Mouse (Mus musculus) myocyte (in vitro differentiated cells): Measurements from ENCODE around the gene Tctn1. TPM values are rescaled to one million over a fixed set of nuclear protein-coding genes. Genes with fewer than 3 reads are reported as not detected.
A peak's percentile ranks its signal among the peaks of the same experiment; 100 is the strongest.

Source experiments
- H3K27me3 ChIP-seq: one replicate; pipeline ENCODE4 v1.6.1; 2011; ENCODE audit not compliant: control insufficient read depth, insufficient read depth, insufficient read length
- H3K36me3 ChIP-seq: one replicate; pipeline ENCODE4 v1.6.1; 2011; ENCODE audit not compliant: control insufficient read depth, insufficient read depth
- H3K4me2 ChIP-seq: one replicate; pipeline ENCODE4 v1.6.1; 2011; ENCODE audit warnings: low read depth, control low read depth
- H3K4me3 ChIP-seq: one replicate; pipeline ENCODE4 v1.5.1; 2011; ENCODE audit warnings: mild to moderate bottlenecking, control low read depth, moderate library complexity
- H3K79me2 ChIP-seq: one replicate; pipeline ENCODE4 v1.6.1; 2011; ENCODE audit not compliant: control insufficient read depth, insufficient read depth
- H3ac ChIP-seq: one replicate; pipeline ENCODE4 v1.6.1; 2011; ENCODE audit not compliant: control insufficient read depth, insufficient read length
- CEBPB ChIP-seq: IDR thresholded peaks from 2 replicates; pipeline ENCODE4 v1.6.1; 2011; ENCODE audit warnings: mild to moderate bottlenecking, moderate library complexity; ENCODE audit not compliant: poor library complexity, insufficient read depth, severe bottlenecking
- E2F4 ChIP-seq: IDR thresholded peaks from one replicate; pipeline ENCODE4 v1.6.1; 2011; ENCODE audit warnings: mild to moderate bottlenecking, control low read depth, moderate library complexity; ENCODE audit not compliant: insufficient read depth
- MAX ChIP-seq: IDR thresholded peaks from one replicate; pipeline ENCODE4 v1.6.1; 2011; ENCODE audit warnings: low read depth, mild to moderate bottlenecking, control low read depth
- MYOD1 ChIP-seq, 3 experiments: IDR thresholded peaks; one replicate each; pipeline ENCODE4 v1.6.1; 2011; ENCODE audit warnings: control low read depth in 2 of 3, low read depth in 2 of 3, mild to moderate bottlenecking in 2 of 3, moderate library complexity in 1 of 3; ENCODE audit not compliant: insufficient read length in 2 of 3, control insufficient read depth in 1 of 3
- MYOG ChIP-seq, 3 experiments: IDR thresholded peaks; one replicate each; pipeline ENCODE4 v1.6.1; 2011; ENCODE audit warnings: control low read depth in 2 of 3, low read depth in 2 of 3, mild to moderate bottlenecking in 2 of 3; ENCODE audit not compliant: insufficient read length in 2 of 3, control insufficient read depth in 1 of 3, insufficient read depth in 1 of 3
- POLR2A ChIP-seq: IDR thresholded peaks from one replicate; pipeline ENCODE4 v1.6.1; 2011; ENCODE audit warnings: low read depth, mild to moderate bottlenecking, control low read depth, moderate library complexity; ENCODE audit not compliant: insufficient read length
- POLR2AphosphoS2 ChIP-seq: IDR thresholded peaks from one replicate; pipeline ENCODE4 v1.6.1; 2011; ENCODE audit warnings: low read depth, control low read depth; ENCODE audit not compliant: insufficient read length
- REST ChIP-seq: IDR thresholded peaks from one replicate; pipeline ENCODE4 v1.6.1; 2011; ENCODE audit warnings: mild to moderate bottlenecking, control low read depth, moderate library complexity; ENCODE audit not compliant: insufficient read depth, insufficient read length
- SRF ChIP-seq: IDR thresholded peaks from one replicate; pipeline ENCODE4 v1.6.1; 2011; ENCODE audit warnings: low read depth; ENCODE audit not compliant: control insufficient read depth, insufficient read length
- TCF12 ChIP-seq: IDR thresholded peaks from one replicate; pipeline ENCODE4 v1.6.1; 2011; ENCODE audit warnings: mild to moderate bottlenecking, control low read depth; ENCODE audit not compliant: poor library complexity, insufficient read depth, severe bottlenecking
- TCF3 ChIP-seq: IDR thresholded peaks from one replicate; pipeline ENCODE4 v1.6.1; 2011; ENCODE audit warnings: low read depth, control low read depth; ENCODE audit not compliant: insufficient read length
- USF1 ChIP-seq: IDR thresholded peaks from one replicate; pipeline ENCODE4 v1.6.1; 2011; ENCODE audit warnings: low read depth, mild to moderate bottlenecking, control low read depth, moderate library complexity
- polyA plus RNA-seq: library from polyadenylated mRNA; unstranded; fragments of >200 nt; fragmentation: generic; extraction: Trizol; gene quantifications from one replicate; pipeline ENCODE4 v1.2.1, GENCODE M21; 2012; ENCODE audit warnings: missing spikeins

Gene Tctn1
- polyA plus RNA-seq, 1 experiment, result 4.7 TPM

DNA sequence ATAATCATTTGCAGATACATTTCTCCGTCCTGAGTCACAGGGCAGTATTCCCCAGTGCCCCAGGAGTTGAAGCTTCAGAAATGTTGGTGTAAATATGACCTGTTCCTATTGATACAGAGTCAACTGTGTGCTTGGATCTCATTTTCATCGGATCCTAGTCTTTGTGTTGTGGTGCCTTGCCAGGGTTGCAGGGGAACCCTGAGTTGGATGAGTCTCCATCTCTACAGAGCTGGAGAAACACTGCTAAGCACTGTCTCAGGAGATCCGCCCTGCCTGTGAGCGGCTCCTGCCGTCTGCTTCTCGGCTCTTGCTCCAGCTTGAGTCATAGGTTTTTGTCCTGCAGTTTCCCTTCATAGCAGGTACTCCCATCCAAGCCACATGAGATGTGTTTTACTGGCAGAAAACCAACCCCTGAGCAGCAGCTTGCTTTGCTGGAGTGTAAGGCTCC lies 35.8 kb upstream of the Tctn1 start:
- no peak overlapping the region for H3K4me3 ChIP-seq
- H3ac ChIP-seq, result no peak overlapping the region
- TF ChIP-seq MAX (no peak), CEBPB (peak; percentile 62; the same call in 1 of the 2 replicates)
- peak overlapping the region; percentile 71 for H3K4me2 ChIP-seq
- H3K79me2 ChIP-seq, result peaks cover 63% of the 10 kb centered on the region
- no peaks in the 10 kb centered on the region for H3K27me3 ChIP-seq
- no peaks in the 10 kb centered on the region for H3K36me3 ChIP-seq

DNA sequence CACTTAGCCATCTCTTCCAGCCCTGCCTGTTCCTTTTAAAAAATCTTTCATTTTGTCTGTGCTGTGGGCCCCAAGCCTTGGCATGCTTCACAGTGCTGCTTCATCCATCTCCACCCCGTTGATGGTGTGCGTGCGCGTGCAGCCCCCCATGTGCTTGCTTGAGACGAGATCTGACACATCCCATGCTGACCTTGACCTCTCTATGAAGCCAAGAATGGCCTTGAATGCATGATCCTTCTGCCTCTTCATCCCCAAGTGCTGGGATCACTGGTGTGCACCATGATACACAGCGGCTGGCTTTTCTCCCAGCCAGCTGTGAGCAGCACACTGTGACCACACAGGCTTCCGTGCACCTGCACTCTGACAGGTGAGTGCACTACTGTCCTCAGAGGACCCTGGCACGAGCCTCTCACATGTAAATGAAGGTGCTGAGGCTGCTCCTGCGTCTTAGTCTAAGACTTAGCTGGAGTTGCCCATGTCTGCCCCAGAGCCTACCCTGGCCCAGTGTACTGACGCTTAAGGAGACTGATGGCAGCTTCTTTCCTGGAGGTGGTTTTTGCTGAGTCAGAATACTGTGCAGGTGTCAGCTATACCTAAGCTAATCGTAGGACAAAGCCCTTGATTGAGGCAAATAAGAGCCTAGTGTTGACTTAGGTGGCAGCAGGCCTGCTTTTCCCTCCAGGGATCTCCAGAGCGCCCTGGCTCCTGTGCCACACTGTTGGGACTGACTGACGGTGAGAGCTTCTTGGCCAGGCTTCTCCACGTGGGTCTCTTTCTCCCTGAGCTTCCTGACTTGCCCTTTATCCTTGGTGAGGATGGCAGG lies 31.1 kb upstream of the Tctn1 start:
- H3K4me2 ChIP-seq, result no peak overlapping the region
- no peak overlapping the region for H3K4me3 ChIP-seq
- TF ChIP-seq CEBPB (no peak), TCF12 (no peak), POLR2A (no peak), MAX (no peak), SRF (no peak), MYOG (IDR thresholded peaks at IDR 0.05; ENCODE audit: control insufficient read depth in 1 of 3, insufficient read depth in 1 of 3, insufficient read length in 2 of 3, low read depth in 2 of 3) (no peak)

DNA sequence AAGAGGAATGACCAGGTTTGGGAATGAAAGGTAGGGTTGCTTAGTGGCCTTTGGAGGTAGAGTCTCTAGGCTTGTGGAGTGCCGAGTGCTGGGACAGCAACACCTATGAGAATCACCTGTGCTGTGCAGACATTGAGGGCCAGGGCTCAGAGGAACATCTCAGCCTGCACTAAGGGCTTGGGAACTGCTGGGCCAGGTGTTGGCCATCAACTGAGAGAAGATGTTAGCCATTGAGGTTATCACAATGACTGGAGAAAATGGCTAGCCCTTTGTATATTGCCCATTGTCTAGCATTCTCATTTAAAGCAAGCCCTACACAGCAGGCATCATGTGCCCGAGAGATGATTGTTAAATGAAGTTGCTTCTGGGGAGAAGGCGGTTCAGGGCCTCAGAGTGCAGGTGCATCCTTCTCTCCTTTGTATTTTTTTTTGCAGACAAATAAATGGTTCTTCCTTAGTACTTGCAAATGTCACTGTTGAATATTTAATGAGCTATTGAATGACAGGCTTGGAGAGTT lies 30.0 kb upstream of the Tctn1 start:
- no peak overlapping the region for H3ac ChIP-seq
- H3K4me2 ChIP-seq, result no peak overlapping the region
- no peaks in the 10 kb centered on the region for H3K27me3 ChIP-seq
- H3K79me2 ChIP-seq, result peaks cover 84% of the 10 kb centered on the region
- no peak overlapping the region for H3K4me3 ChIP-seq
- TF ChIP-seq POLR2AphosphoS2 (no peak), E2F4 (no peak), TCF3 (no peak), MAX (no peak), MYOD1 (IDR thresholded peaks at IDR 0.05; ENCODE audit: control insufficient read depth in 1 of 3, insufficient read length in 2 of 3, low read depth in 2 of 3) (no peak), TCF12 (no peak), REST (no peak), SRF (no peak), MYOG (IDR thresholded peaks at IDR 0.05; ENCODE audit: control insufficient read depth in 1 of 3, insufficient read depth in 1 of 3, insufficient read length in 2 of 3, low read depth in 2 of 3) (no peak), POLR2A (no peak), CEBPB (no peak), USF1 (no peak)
- no peaks in the 10 kb centered on the region for H3K36me3 ChIP-seq

More for the DNA sequence above, 31.1 kb upstream of the Tctn1 start:
- H3ac ChIP-seq, result no peak overlapping the region
- no peaks in the 10 kb centered on the region for H3K27me3 ChIP-seq
- H3K36me3 ChIP-seq, result no peaks in the 10 kb centered on the region
- H3K79me2 ChIP-seq, result peaks cover 73% of the 10 kb centered on the region

DNA sequence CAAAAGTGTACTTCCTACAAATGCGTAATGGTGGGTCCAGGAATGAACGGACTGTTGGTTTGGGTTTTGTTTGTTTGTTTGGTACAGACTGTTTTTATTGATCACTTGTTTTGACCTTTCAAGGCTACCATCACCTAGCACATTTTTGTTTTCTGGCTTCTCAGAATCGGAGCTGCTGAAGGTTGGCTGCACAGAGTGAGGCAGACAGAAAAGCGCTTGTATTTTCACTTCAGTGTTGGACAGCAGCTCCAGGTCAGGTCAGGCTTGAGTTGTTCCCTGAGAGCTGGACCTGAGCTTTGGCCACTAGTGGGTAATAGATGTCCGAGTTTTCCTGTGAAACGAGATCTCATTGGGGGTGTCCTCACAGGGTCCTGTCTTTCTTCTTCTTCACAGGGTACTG lies 28.9 kb upstream of the Tctn1 start:
- H3K4me2 ChIP-seq, result no peak overlapping the region
- peaks cover 87% of the 10 kb centered on the region for H3K79me2 ChIP-seq
- no peak overlapping the region for H3K4me3 ChIP-seq
- no peaks in the 10 kb centered on the region for H3K27me3 ChIP-seq
- TF ChIP-seq USF1, result no peak
- TF ChIP-seq CEBPB, result no peak
- no peak for TF ChIP-seq MYOG (IDR thresholded peaks at IDR 0.05; ENCODE audit: control insufficient read depth in 1 of 3, insufficient read depth in 1 of 3, insufficient read length in 2 of 3, low read depth in 2 of 3)
- TF ChIP-seq TCF3, result no peak
- no peak for TF ChIP-seq MYOD1 (IDR thresholded peaks at IDR 0.05; ENCODE audit: control insufficient read depth in 1 of 3, insufficient read length in 2 of 3, low read depth in 2 of 3)
- TF ChIP-seq SRF, result no peak
- TF ChIP-seq MAX, result no peak
- no peak for TF ChIP-seq POLR2AphosphoS2
- no peak for TF ChIP-seq TCF12
- TF ChIP-seq POLR2A, result no peak
- no peak for TF ChIP-seq REST
- no peak for TF ChIP-seq E2F4
- no peaks in the 10 kb centered on the region for H3K36me3 ChIP-seq
- H3ac ChIP-seq, result no peak overlapping the region

DNA sequence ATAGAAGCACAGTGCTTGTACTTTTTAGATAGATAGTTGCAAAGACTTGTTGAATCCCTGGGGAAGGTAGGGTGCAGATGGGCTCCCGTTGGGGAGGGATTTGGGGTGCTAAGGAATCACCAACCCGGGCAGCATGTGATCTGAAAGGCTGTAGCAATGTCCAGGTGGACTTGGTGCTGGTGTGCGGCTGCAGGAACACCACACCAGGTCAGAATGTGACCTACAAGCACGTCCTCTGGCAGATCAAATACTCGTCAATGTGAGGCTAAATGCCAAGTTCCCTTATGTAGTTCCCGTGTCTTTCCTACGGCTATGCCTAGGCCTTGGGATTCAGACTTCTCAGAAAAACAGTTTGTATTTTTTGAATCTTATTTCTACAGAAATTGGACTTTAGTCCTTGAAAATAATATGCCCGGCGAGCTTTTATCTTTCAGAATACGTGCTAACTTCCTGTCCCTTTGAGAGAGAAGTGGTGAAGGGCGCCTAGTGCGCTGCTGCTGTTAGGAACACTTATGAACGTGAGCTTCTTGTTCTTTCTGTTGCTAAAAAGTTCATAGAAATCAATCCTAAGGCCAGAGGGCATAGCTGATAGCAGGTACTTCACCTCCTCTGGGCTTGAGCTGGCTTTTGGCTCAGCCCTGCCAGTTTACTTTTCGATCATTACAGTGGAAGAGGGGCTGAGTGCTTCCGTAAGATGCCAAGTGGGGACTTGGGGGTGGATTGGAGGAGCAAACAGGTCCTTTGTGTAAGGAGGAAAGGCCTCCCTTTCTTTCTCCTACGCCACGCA lies 27.5 kb upstream of the Tctn1 start:
- no peak for TF ChIP-seq MAX
- no peak for TF ChIP-seq TCF12
- no peak for TF ChIP-seq POLR2AphosphoS2
- TF ChIP-seq USF1, result no peak
- no peak for TF ChIP-seq E2F4
- no peak for TF ChIP-seq SRF
- TF ChIP-seq TCF3, result no peak
- H3K4me3 ChIP-seq, result no peak overlapping the region

More for the DNA sequence above, 27.5 kb upstream of the Tctn1 start:
- Histone ChIP-seq H3K4me2 (no peak overlapping the region), H3K79me2 (peaks cover 87% of the 10 kb centered on the region), H3ac (no peak overlapping the region), H3K36me3 (no peaks in the 10 kb centered on the region), H3K27me3 (no peaks in the 10 kb centered on the region)
